Comparison of ENCODE assay signal across 8 mouse cellular contexts in the genomic region with DNA sequence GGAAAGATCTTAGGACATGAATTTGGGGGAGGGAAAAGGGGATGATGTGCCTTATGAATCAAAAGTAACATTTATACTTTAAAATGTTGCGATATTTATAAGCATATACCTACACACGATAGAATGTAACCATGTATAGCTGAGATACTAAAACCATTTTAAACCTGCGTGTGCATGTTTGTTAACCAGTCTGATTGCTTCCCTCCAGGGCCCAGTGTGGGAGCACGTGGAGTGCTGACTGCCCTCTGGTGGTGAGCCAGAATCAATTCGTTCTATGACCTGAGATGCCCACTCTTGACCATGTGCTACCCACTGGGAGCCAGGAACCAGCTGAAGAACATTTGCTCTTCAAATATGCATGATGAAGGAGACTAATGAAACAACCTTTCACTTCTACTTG. TPM values are rescaled to one million over a fixed set of nuclear protein-coding genes. Genes with fewer than 3 reads are reported as not detected.
DNase-seq lines count a peak whose midpoint lies in the region; TF ChIP-seq lines count a peak whose summit lies in the region.

No protein-coding gene starts in this region.

- H3K27ac ChIP-seq in MEL (ENCODE audit: control insufficient read depth, low read depth, low read length) = no peak overlapping the region
- no peak overlapping the region for H3K27ac ChIP-seq in cerebellum, adult 2 months (ENCODE audit: insufficient read depth, low read length)

- TF ChIP-seq EP300 in MEL (IDR thresholded peaks at IDR 0.05; ENCODE audit: low read depth in 1 of 2, low read length in 2 of 2) = no peak

- H3K4me3 ChIP-seq in MEL (ENCODE audit: control insufficient read depth in 1 of 2, insufficient read depth in 1 of 2, low read depth in 2 of 2, low read length in 2 of 2) = no peak overlapping the region
- H3K4me3 ChIP-seq in cerebellum, adult 2 months (replicated peaks; ENCODE audit: insufficient read depth, low read depth, low read length) = no peak overlapping the region
- H3K4me3 ChIP-seq in lung, adult 2 months (replicated peaks; ENCODE audit: extremely low read depth, low read depth, low read length) = no peak overlapping the region

- H3K79me2 ChIP-seq in MEL (ENCODE audit: control insufficient read depth, insufficient read depth, low read length, poor library complexity) = no peaks in the 10 kb centered on the region

- no peaks in the 10 kb centered on the region for H3K9me3 ChIP-seq in MEL (replicated peaks; ENCODE audit: insufficient read depth, low read length)

- H3K4me1 ChIP-seq in MEL (ENCODE audit: control insufficient read depth in 1 of 2, insufficient read depth in 2 of 2, low read length in 2 of 2) = no peaks in the 10 kb centered on the region
- H3K4me1 ChIP-seq in cerebellum, adult 2 months (ENCODE audit: control insufficient read depth, insufficient read depth, low read length) = no peaks in the 10 kb centered on the region
- H3K4me1 ChIP-seq in lung, adult 2 months (ENCODE audit: control insufficient read depth, insufficient read depth, low read length) = no peaks in the 10 kb centered on the region

- H3K9ac ChIP-seq in MEL (ENCODE audit: control insufficient read depth, low read depth, low read length, poor library complexity, severe bottlenecking) = no peak overlapping the region

- TF ChIP-seq CTCF in MEL (IDR thresholded peaks at IDR 0.05 in 2 of 3, conservative IDR thresholded peaks at IDR 0.05 in 1 of 3; ENCODE audit: control insufficient read depth in 1 of 3, insufficient read depth in 1 of 3, low read depth in 2 of 3, low read length in 3 of 3, poor library complexity in 1 of 3, severe bottlenecking in 1 of 3) = peak; percentile 60 to 83 (median 79)
- TF ChIP-seq CTCF in cerebellum, adult 2 months (IDR thresholded peaks at IDR 0.05; ENCODE audit: borderline replicate concordance, insufficient read depth, low read depth, low read length) = peak; percentile 85
- peak; percentile 98 for TF ChIP-seq CTCF in lung, adult 2 months (IDR thresholded peaks at IDR 0.05; ENCODE audit: insufficient read depth, low read length)

- peak; percentile 63 for TF ChIP-seq RAD21 in MEL (IDR thresholded peaks at IDR 0.05; ENCODE audit: low read depth, low read length)

- WGBS in cerebellum, adult 2 months = 33% methylated on average over 5 of the region's 5 CpGs
- WGBS in lung, adult 2 months = 29% methylated on average over 5 of the region's 5 CpGs

- peak; percentile 76 for DNase-seq in A20 (ENCODE audit: low read depth, low spot score)
- DNase-seq in MEL (ENCODE audit: low read depth, low spot score) = peak; percentile 53
- DNase-seq in cerebellum, adult 2 months = peak; percentile 46 to 50
- peak; percentile 65 for DNase-seq in gastrocnemius, postnatal 10 days
- DNase-seq in kidney, adult 18-20 months = peak; percentile 50
- peak; percentile 60 for DNase-seq in lung, adult 2 months
- peak; percentile 51 for DNase-seq in ovary, postnatal 14 days (ENCODE audit: low spot score)
- DNase-seq in urinary bladder, postnatal 25 days (ENCODE audit: low spot score) = peak; percentile 68

- TF ChIP-seq POLR2A in MEL (IDR thresholded peaks at IDR 0.05; ENCODE audit: control insufficient read depth in 1 of 2, insufficient read depth in 1 of 2, low read depth in 1 of 2, low read length in 2 of 2, poor library complexity in 1 of 2) = no peak
- TF ChIP-seq POLR2A in cerebellum, adult 2 months (IDR thresholded peaks at IDR 0.05; ENCODE audit: borderline replicate concordance, insufficient read depth, low read length) = no peak
- TF ChIP-seq POLR2A in lung, adult 2 months (IDR thresholded peaks at IDR 0.05; ENCODE audit: borderline replicate concordance, extremely low read depth, low read depth, low read length) = no peak

- H3K27me3 ChIP-seq in MEL (ENCODE audit: control insufficient read depth in 1 of 2, insufficient read depth in 2 of 2, low read length in 2 of 2) = peaks cover 0 to 2% of the 10 kb centered on the region in 2 experiments; a peak in 1 of 4 replicates
- no peaks in the 10 kb centered on the region for H3K27me3 ChIP-seq in cerebellum, adult 2 months (ENCODE audit: control insufficient read depth, insufficient read depth, low read length)

- no peaks in the 10 kb centered on the region for H3K36me3 ChIP-seq in MEL (ENCODE audit: control insufficient read depth in 1 of 2, insufficient read depth in 2 of 2, low read length in 2 of 2)

TF ChIP-seq in MEL, 35 proteins besides CTCF, POLR2A, EP300 and RAD21:
- TF ChIP-seq SMC3 (IDR thresholded peaks at IDR 0.05; ENCODE audit: low read depth, low read length) (peak; percentile 89), MXI1 (IDR thresholded peaks at IDR 0.05; ENCODE audit: low read depth, low read length) (peak; percentile 67), SIN3A (IDR thresholded peaks at IDR 0.05; ENCODE audit: low read length) (no peak), USF1 (IDR thresholded peaks at IDR 0.05; ENCODE audit: low read depth, low read length) (peak; percentile 52; the same call in 1 of the 2 replicates), MYC (IDR thresholded peaks at IDR 0.05; ENCODE audit: low read depth, low read length) (peak; percentile 98), JUND (IDR thresholded peaks at IDR 0.05; ENCODE audit: low read depth, low read length) (no peak), MAX (IDR thresholded peaks at IDR 0.05; ENCODE audit: low read length) (peak; percentile 95), MYB (IDR thresholded peaks at IDR 0.05; ENCODE audit: low read depth, low read length) (no peak), ZC3H11A (IDR thresholded peaks at IDR 0.05; ENCODE audit: low read depth, low read length) (peak; percentile 56), RCOR1 (IDR thresholded peaks at IDR 0.05; ENCODE audit: low read depth, low read length) (no peak)

RNA-seq across cellular contexts. Expression of a gene that starts 30.9 kb away (rescaled TPM):
- not detected in 2 replicates for total RNA-seq in MEL (2012; rRNA removed)
- not detected for polyA plus RNA-seq in MEL (2012; ENCODE audit: insufficient read depth in 1 of 2, insufficient read length in 2 of 2, low read depth in 1 of 2, low replicate concordance in 2 of 2, missing spikeins in 1 of 2)
- 0.51 and 0.54 TPM in 2 replicates for polyA plus RNA-seq in cerebellum, adult 2 months (2012; rRNA removed)
- 1 to 10 TPM in 1 of 2 experiments, under 1 TPM in 1; 0.90 to 1.1 TPM for total RNA-seq in gastrocnemius, postnatal 10 days (2021)
- polyA plus RNA-seq in lung, adult 2 months (2012; rRNA removed) = 0.12 and 0.22 TPM in 2 replicates
